Mouse (Mus musculus) intestine, postnatal 0 days (tissue): ENCODE measurements at regions not wholly inside any gene's neighbourhood (a gene's known extent, or its start where the extent isn't known, plus 50 kb on each side); places are given as distances from the start of the nearest gene placed in this dataset.

Experiments
- ATAC-seq: fragments of 200-750 bp; cut with Nextera tagmentation; 2 replicates; pipeline ENCODE4 v1.8.0; 2017; ENCODE audit warnings: mild to moderate bottlenecking, moderate TSS enrichment, moderate library complexity
- H3K27ac ChIP-seq: fragments of 300-500 bp; sonication (generic); 2 replicates; pipeline ENCODE4 v1.5.1; 2014; ENCODE audit warnings: mild to moderate bottlenecking, low read depth, low read length, moderate library complexity
- H3K27me3 ChIP-seq: fragments of 300-500 bp; sonication (generic); replicated peaks from 2 replicates; pipeline ENCODE4 v1.6.1; 2014; ENCODE audit warnings: low read length, mixed read lengths; ENCODE audit not compliant: control insufficient read depth, insufficient read depth
- H3K36me3 ChIP-seq: fragments of 300-500 bp; sonication (generic); 2 replicates; pipeline ENCODE4 v1.6.1; 2014; ENCODE audit warnings: mild to moderate bottlenecking, moderate library complexity; ENCODE audit not compliant: control insufficient read depth, insufficient read depth
- H3K4me1 ChIP-seq: fragments of 300-500 bp; sonication (generic); replicated peaks from 2 replicates; pipeline ENCODE4 v1.6.1; 2014; ENCODE audit warnings: antibody characterized with exemption, low read length, mixed read lengths; ENCODE audit not compliant: control insufficient read depth, insufficient read depth
- H3K4me2 ChIP-seq: fragments of 300-500 bp; sonication (generic); replicated peaks from 2 replicates; pipeline ENCODE4 v1.6.1; 2014; ENCODE audit warnings: low read depth, mild to moderate bottlenecking, moderate library complexity
- H3K4me3 ChIP-seq: fragments of 300-500 bp; sonication (generic); 2 replicates; pipeline ENCODE4 v1.5.1; 2014; ENCODE audit warnings: low read depth, low read length
- H3K9ac ChIP-seq: fragments of 300-500 bp; sonication (generic); 2 replicates; pipeline ENCODE4 v1.6.1; 2014; ENCODE audit warnings: mild to moderate bottlenecking, low read depth, low read length
- H3K9me3 ChIP-seq: fragments of 300-500 bp; sonication (generic); 2 replicates; pipeline ENCODE4 v1.6.1; 2016; ENCODE audit warnings: mixed run types; ENCODE audit not compliant: control insufficient read depth
- CTCF ChIP-seq: sonication (generic); IDR thresholded peaks from 2 replicates; pipeline ENCODE4 v1.5.1; 2016; ENCODE audit warnings: low read depth, mild to moderate bottlenecking, control low read depth, antibody characterized with exemption, moderate library complexity
- WGBS: fragments of 180-500 bp; shearing (Covaris S2); extraction: QIAGEN DNeasy Blood & Tissue Kit; methylation state at CpG from one replicate; pipeline ENCODE4 v1.1.7; 2014; 5-methylcytosine and 5-hydroxymethylcytosine counted together

DNA sequence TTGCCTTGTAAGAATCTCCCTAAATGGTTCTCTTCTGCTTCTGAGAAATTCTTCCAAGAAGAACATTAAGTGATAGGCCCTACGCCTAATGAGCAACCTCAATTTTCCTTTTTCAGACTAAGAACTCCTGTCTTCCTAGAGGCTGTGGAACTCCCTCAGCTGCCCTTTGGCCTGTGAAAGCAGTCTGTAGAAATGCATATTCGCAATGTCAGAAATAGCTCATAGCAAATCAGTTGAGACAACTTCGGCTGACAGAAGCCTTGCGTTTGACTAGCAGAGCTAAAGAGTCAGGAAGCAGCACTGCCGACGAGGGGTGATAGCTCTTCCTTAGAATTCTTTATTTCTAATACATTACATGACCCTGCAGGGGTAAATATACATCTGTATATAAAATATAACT, 80.3 kb upstream of the Ednra start:
- Histone ChIP-seq H3K4me1 (no peaks in the 10 kb centered on the region), H3K4me3 (no peak overlapping the region), H3K27me3 (no peaks in the 10 kb centered on the region), H3K36me3 (no peaks in the 10 kb centered on the region), H3K4me2 (no peak overlapping the region), H3K9ac (no peak overlapping the region), H3K27ac (no peak overlapping the region), H3K9me3 (no peaks in the 10 kb centered on the region)
- 74% methylated on average over 6 of the region's 6 CpGs for WGBS
- ATAC-seq: no peak
- no peak for TF ChIP-seq CTCF

DNA sequence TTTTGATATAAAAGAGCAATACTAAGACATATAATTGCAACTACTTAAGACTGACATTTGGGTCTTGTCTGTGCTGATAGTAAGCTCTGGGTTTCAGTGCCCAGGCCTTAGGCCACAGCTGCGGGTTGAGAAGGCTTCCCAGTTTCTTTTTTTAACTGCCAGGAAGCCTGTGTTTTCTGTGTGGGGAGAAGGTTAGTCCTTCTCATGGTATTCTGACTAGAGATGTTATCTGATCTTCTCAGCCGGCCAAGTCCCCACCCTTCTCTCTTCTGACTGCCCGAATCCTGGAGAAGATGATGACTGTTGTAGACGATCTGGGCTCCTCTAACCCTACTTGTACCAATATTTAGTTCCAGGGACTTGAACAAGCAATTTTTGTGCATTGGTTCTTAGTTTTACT, 80.7 kb upstream of the Ednra start:
- H3K36me3 ChIP-seq: no peaks in the 10 kb centered on the region
- H3K4me3 ChIP-seq: no peak overlapping the region
- no peak overlapping the region for H3K27ac ChIP-seq
- H3K27me3 ChIP-seq: no peaks in the 10 kb centered on the region
- WGBS: 46% methylated on average over 4 of the region's 4 CpGs
- H3K9me3 ChIP-seq: no peaks in the 10 kb centered on the region
- no peaks in the 10 kb centered on the region for H3K4me1 ChIP-seq
- no peak for TF ChIP-seq CTCF
- ATAC-seq: no peak
- no peak overlapping the region for H3K9ac ChIP-seq
- no peak overlapping the region for H3K4me2 ChIP-seq

DNA sequence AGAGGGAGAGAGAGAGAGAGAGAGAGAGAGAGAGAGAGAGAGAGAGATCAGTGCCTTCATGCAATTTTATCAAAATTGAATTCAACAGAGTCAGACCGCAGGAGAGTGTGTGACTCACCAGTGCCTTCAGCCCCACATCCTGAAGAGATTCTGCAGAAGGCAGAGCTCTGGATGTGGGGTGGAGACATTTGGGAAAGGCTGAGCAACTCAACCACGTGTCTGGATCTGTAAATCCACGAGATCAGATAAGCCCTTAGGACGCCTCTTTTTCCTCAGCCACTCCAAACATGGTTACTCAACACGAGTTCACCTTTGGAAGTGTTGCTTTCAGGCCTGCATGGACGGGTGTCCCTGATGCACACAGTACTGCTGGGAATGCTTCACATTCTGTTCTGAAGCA, 81.4 kb upstream of the Ednra start:
- Histone ChIP-seq H3K4me3 (no peak overlapping the region), H3K36me3 (no peaks in the 10 kb centered on the region), H3K27ac (no peak overlapping the region), H3K27me3 (no peaks in the 10 kb centered on the region), H3K4me2 (no peak overlapping the region), H3K9me3 (no peaks in the 10 kb centered on the region), H3K4me1 (no peaks in the 10 kb centered on the region), H3K9ac (no peak overlapping the region)
- 58% methylated on average over 6 of the region's 6 CpGs for WGBS
- ATAC-seq: no peak
- no peak for TF ChIP-seq CTCF

DNA sequence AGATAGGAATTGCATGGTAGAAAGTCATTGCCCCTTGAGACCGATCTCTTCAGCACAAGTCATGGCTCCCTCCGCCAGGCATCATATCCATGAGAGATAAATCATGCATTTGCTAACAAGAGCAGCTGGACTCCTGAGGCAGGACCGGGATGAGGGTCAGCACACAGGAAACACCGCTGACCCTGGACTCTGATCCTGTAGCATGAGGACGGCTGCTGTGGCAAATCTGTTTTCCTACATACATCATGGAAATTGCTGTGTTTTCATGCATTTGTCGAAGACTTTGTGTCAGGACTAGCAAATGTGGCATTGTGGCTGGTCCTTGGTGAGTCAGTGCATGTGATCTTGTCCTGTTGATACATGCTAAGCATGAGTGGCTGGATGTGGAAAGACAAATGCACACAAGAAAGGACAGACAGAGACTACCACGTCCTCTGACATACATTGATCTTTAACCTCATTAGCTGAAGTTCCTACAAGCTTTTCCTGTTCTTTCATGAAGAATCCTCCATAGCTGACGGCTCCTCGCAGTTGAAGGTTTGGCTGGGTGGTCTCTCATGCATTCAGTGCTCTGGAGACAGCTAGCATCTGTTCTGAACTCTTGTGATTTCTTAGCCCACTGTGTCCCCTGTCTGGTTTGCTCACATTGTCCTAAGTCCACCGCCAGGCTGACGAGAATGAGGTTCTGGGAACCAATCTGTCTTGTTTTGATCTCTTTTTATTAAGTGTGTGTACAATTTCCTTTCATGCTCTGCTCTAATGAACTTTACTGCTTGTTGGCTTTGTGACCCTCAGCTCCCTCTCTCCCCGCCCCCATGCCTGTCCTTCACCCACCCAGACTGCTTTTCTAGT, 90.8 kb upstream of the Ednra start:
- Histone ChIP-seq H3K4me3 (no peak overlapping the region), H3K27me3 (no peaks in the 10 kb centered on the region), H3K9me3 (no peaks in the 10 kb centered on the region), H3K4me2 (no peak overlapping the region), H3K9ac (no peak overlapping the region), H3K27ac (no peak overlapping the region), H3K36me3 (no peaks in the 10 kb centered on the region), H3K4me1 (no peaks in the 10 kb centered on the region)
- no peak for TF ChIP-seq CTCF
- no peak for ATAC-seq
- 52% methylated on average over 12 of the region's 12 CpGs for WGBS

DNA sequence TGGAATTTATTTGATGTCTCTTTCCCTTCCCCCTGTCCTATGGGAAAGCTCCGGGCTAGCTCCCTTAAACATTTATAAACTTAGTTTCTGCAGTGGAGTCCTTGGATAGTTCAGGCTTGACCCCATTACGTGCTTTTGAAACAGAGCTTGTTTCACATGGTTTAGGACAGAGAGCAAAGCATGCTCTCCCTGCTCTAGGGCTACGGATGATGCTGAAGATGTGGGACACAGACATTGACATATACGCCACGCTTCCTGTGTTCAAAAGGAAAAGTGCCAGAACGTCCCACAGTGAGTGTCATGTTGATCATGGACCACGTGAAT, 91.3 kb upstream of the Ednra start:
- no peak overlapping the region for H3K9ac ChIP-seq
- no peak overlapping the region for H3K27ac ChIP-seq
- no peak overlapping the region for H3K4me3 ChIP-seq
- H3K4me1 ChIP-seq: no peaks in the 10 kb centered on the region
- no peak for ATAC-seq
- H3K36me3 ChIP-seq: no peaks in the 10 kb centered on the region
- 48% methylated on average over 7 of the region's 7 CpGs for WGBS
- no peak for TF ChIP-seq CTCF
- no peaks in the 10 kb centered on the region for H3K27me3 ChIP-seq
- H3K4me2 ChIP-seq: no peak overlapping the region
- H3K9me3 ChIP-seq: no peaks in the 10 kb centered on the region

DNA sequence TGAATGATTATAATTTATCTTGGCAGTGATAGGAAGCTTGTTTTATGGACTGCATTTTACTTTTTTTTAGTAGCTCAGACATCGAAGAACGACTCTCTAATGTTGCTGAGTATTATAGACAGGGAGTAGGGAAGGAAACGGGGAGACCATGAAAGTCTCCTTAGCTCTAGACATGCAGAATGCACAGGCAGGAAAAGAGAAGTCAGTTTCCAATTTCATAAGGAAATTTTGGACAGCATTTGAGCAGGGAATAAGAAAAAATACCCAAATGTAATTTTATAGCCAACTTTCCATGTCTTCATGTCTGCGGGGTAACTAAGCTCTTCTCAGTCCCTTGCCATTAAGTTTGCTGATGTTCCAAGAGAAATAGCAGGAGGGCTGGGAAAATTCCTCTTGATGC, 92.0 kb upstream of the Ednra start:
- Histone ChIP-seq H3K4me1 (no peaks in the 10 kb centered on the region), H3K27me3 (no peaks in the 10 kb centered on the region), H3K9me3 (no peaks in the 10 kb centered on the region), H3K27ac (no peak overlapping the region), H3K4me3 (no peak overlapping the region), H3K9ac (no peak overlapping the region), H3K36me3 (no peaks in the 10 kb centered on the region), H3K4me2 (no peak overlapping the region)
- no peak for TF ChIP-seq CTCF
- WGBS: 69% methylated on average over 4 of the region's 4 CpGs
- no peak for ATAC-seq

DNA sequence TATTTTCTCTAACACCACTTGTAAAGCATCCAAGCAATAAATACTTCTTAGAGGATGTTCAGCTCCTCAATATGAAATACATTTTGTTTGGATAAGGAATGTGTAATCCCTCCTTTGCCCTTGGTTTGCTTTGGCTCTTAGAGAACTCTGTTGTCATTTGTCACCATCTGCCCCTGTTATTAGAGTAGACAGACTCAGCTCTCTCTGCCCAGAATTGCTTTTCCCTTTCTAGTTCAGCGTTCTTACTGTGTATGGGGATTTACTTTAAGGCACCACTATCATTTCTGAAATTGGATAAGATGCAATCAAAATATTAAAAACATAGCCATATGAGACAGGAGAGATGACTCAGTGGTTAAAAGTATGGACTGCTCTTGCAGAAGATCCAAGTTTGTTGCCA, 101.5 kb upstream of the Ednra start:
- H3K27ac ChIP-seq: no peak overlapping the region
- no peaks in the 10 kb centered on the region for H3K27me3 ChIP-seq
- H3K36me3 ChIP-seq: no peaks in the 10 kb centered on the region
- ATAC-seq: no peak
- TF ChIP-seq CTCF: no peak
- no peak overlapping the region for H3K4me3 ChIP-seq
- WGBS: 56% methylated on average over 1 of the region's 1 CpGs
- no peaks in the 10 kb centered on the region for H3K9me3 ChIP-seq
- H3K4me1 ChIP-seq: no peaks in the 10 kb centered on the region
- H3K9ac ChIP-seq: no peak overlapping the region
- H3K4me2 ChIP-seq: no peak overlapping the region
